ENCODE assay signal across 11 mouse cellular contexts in genomic region chr7:45455932-45456696, GRCm38 (mm10). TPM values are rescaled to one million over a fixed set of nuclear protein-coding genes. Genes with fewer than 3 reads are reported as not detected.
DNase-seq lines count a peak whose midpoint lies in the region; ATAC-seq and TF ChIP-seq lines count a peak whose summit lies in the region.
"Had no signal": no experiment of that assay in that cellular context is flagged by ENCODE, and none has a peak within 500 bp of the region (broad histone marks: within the 10 kb centered on the region; RNA-seq: fewer than 3 reads in every experiment).

No protein-coding gene starts in this region.

- no peak overlapping the region for H3K27ac ChIP-seq in embryonic fibroblast, embryonic 13.5 days (ENCODE audit: insufficient read depth, low read length)
- peak overlapping the region; percentile 35; the same call in 1 of the 2 replicates for H3K27ac ChIP-seq in stomach, embryonic 16.5 days (ENCODE audit: low read length)

- no peaks in the 10 kb centered on the region for H3K27me3 ChIP-seq in megakaryocyte, embryonic 14.5 days (replicated peaks)
- H3K27me3 ChIP-seq in stomach, embryonic 16.5 days (ENCODE audit: control insufficient read depth, insufficient read depth, low read length), result no peaks in the 10 kb centered on the region

- no peak for ATAC-seq in megakaryocyte, adult 5-6 weeks (ENCODE audit: poor library complexity, severe bottlenecking)
- no peak for ATAC-seq in stomach, embryonic 16.5 days (ENCODE audit: insufficient read depth, low FRiP score)

- H3K9ac ChIP-seq in stomach, embryonic 16.5 days (ENCODE audit: low read length), result no peak overlapping the region

- H3K4me3 ChIP-seq in megakaryocyte, embryonic 14.5 days (replicated peaks), result peak overlapping the region; percentile 92
- no peak overlapping the region for H3K4me3 ChIP-seq in embryonic fibroblast, embryonic 13.5 days (ENCODE audit: insufficient read depth, low read length)
- H3K4me3 ChIP-seq in stomach, embryonic 16.5 days (replicated peaks; ENCODE audit: low read length), result no peak overlapping the region

- H3K4me2 ChIP-seq in stomach, embryonic 16.5 days (ENCODE audit: low read depth, low read length), result no peak overlapping the region

- H3K36me3 ChIP-seq in megakaryocyte, embryonic 14.5 days (replicated peaks; ENCODE audit: low read length), result peaks cover 83% of the 10 kb centered on the region
- peaks cover 7% of the 10 kb centered on the region; the same call in 1 of the 2 replicates for H3K36me3 ChIP-seq in stomach, embryonic 16.5 days (ENCODE audit: control insufficient read depth, insufficient read depth, low read length)

- TF ChIP-seq CTCF in embryonic fibroblast, embryonic 13.5 days (IDR thresholded peaks at IDR 0.05; ENCODE audit: borderline replicate concordance, insufficient read depth, low read length), result no peak

- WGBS in stomach, embryonic 16.5 days, result 71% methylated on average over 13 of the region's 13 CpGs

- peaks cover 43% of the 10 kb centered on the region for H3K4me1 ChIP-seq in megakaryocyte, embryonic 14.5 days
- H3K4me1 ChIP-seq in embryonic fibroblast, embryonic 13.5 days (ENCODE audit: control insufficient read depth, insufficient read depth, low read length), result peaks cover 5% of the 10 kb centered on the region; the same call in 1 of the 2 replicates
- peaks cover 26% of the 10 kb centered on the region for H3K4me1 ChIP-seq in stomach, embryonic 16.5 days (ENCODE audit: control insufficient read depth, insufficient read depth, low read length)

- peak; percentile 2; the same call in 1 of the 2 replicates for TF ChIP-seq POLR2A in embryonic fibroblast, embryonic 13.5 days (IDR thresholded peaks at IDR 0.05; ENCODE audit: low read depth, low read length)

- peak; percentile 88 for DNase-seq in heart, adult 11 months
- no peak for DNase-seq in heart, adult 8-10 months (ENCODE audit: low spot score)
- DNase-seq in frontal cortex, postnatal 36 days (ENCODE audit: low spot score in 2 of 2), result no peak
- no peak for DNase-seq in cerebellum, adult 8-10 months
- DNase-seq: heart, adult 18-20 months had no signal

- H3K9me3 ChIP-seq in megakaryocyte, embryonic 14.5 days, result no peaks in the 10 kb centered on the region
- no peaks in the 10 kb centered on the region for H3K9me3 ChIP-seq in stomach, embryonic 16.5 days (replicated peaks; ENCODE audit: control insufficient read depth, low read length)
- H3K9me3 ChIP-seq: G1E had no signal

RNA-seq across cellular contexts. Expression of gene Ftl1, which starts 3.6 kb away (rescaled TPM):
- 100 to 1,000 TPM; 164 to 329 (median 254) TPM for total RNA-seq in heart, adult 8-10 months (2022)
- polyA plus RNA-seq in megakaryocyte, embryonic 14.5 days (2012; ENCODE audit: insufficient read depth, low replicate concordance), result 24,502 and 30,989 TPM in 2 replicates
- total RNA-seq in megakaryocyte, adult 5-6 weeks (2015), result 2,869 and 3,213 TPM in 2 replicates
- 1,589 and 1,786 TPM in 2 replicates for total RNA-seq in megakaryocyte, adult 5-6 weeks (2017)
- 3,506 and 4,699 TPM in 2 replicates for polyA plus RNA-seq in embryonic fibroblast, embryonic 13.5 days (2011; ENCODE audit: insufficient read length, low read depth, missing spikeins)
- 4,462 and 4,467 TPM in 2 replicates for polyA plus RNA-seq in stomach, embryonic 16.5 days (2015; fragmentation: Nextera tagmentation; extraction: Ambion mirVana)

RNA-seq across cellular contexts. Expression of gene Bax, which starts 10.6 kb away (rescaled TPM):
- total RNA-seq in heart, adult 8-10 months (2022), result 10 to 100 TPM; 24.3 to 26.9 (median 26.2) TPM
- 502 and 597 TPM in 2 replicates for polyA plus RNA-seq in megakaryocyte, embryonic 14.5 days (2012; ENCODE audit: insufficient read depth, low replicate concordance)
- 24.6 and 25.0 TPM in 2 replicates for total RNA-seq in megakaryocyte, adult 5-6 weeks (2015)
- total RNA-seq in megakaryocyte, adult 5-6 weeks (2017), result 31.8 and 37.4 TPM in 2 replicates
- 218 and 278 TPM in 2 replicates for polyA plus RNA-seq in embryonic fibroblast, embryonic 13.5 days (2011; ENCODE audit: insufficient read length, low read depth, missing spikeins)
- 116 and 142 TPM in 2 replicates for polyA plus RNA-seq in stomach, embryonic 16.5 days (2015; fragmentation: Nextera tagmentation; extraction: Ambion mirVana)

RNA-seq across cellular contexts. Expression of gene Ruvbl2, which starts 18.2 kb away (rescaled TPM):
- total RNA-seq in heart, adult 8-10 months (2022), result 10 to 100 TPM; 23.1 to 31.5 (median 26.8) TPM
- polyA plus RNA-seq in megakaryocyte, embryonic 14.5 days (2012; ENCODE audit: insufficient read depth, low replicate concordance), result 90.5 and 244 TPM in 2 replicates
- total RNA-seq in megakaryocyte, adult 5-6 weeks (2015), result 48.6 and 51.6 TPM in 2 replicates
- 52.9 and 60.2 TPM in 2 replicates for total RNA-seq in megakaryocyte, adult 5-6 weeks (2017)
- 67.9 and 74.6 TPM in 2 replicates for polyA plus RNA-seq in embryonic fibroblast, embryonic 13.5 days (2011; ENCODE audit: insufficient read length, low read depth, missing spikeins)
- polyA plus RNA-seq in stomach, embryonic 16.5 days (2015; fragmentation: Nextera tagmentation; extraction: Ambion mirVana), result 115 and 118 TPM in 2 replicates

RNA-seq across cellular contexts. Expression of gene Gys1, which starts 21.5 kb away (rescaled TPM):
- 100 to 1,000 TPM; 106 to 122 (median 112) TPM for total RNA-seq in heart, adult 8-10 months (2022)
- 33.8 and 44.5 TPM in 2 replicates for polyA plus RNA-seq in megakaryocyte, embryonic 14.5 days (2012; ENCODE audit: insufficient read depth, low replicate concordance)
- total RNA-seq in megakaryocyte, adult 5-6 weeks (2015), result 9.8 and 10.6 TPM in 2 replicates
- total RNA-seq in megakaryocyte, adult 5-6 weeks (2017), result 7.2 and 8.8 TPM in 2 replicates
- polyA plus RNA-seq in embryonic fibroblast, embryonic 13.5 days (2011; ENCODE audit: insufficient read length, low read depth, missing spikeins), result 47.6 and 58.2 TPM in 2 replicates
- 46.3 and 47.3 TPM in 2 replicates for polyA plus RNA-seq in stomach, embryonic 16.5 days (2015; fragmentation: Nextera tagmentation; extraction: Ambion mirVana)

RNA-seq across cellular contexts. Expression of gene Tulp2, which starts 25.6 kb away (rescaled TPM):
- not detected for total RNA-seq in heart, adult 8-10 months (2022)
- not detected in 2 replicates for polyA plus RNA-seq in megakaryocyte, embryonic 14.5 days (2012; ENCODE audit: insufficient read depth, low replicate concordance)
- total RNA-seq in megakaryocyte, adult 5-6 weeks (2015), result not detected in 2 replicates
- not detected in 2 replicates for total RNA-seq in megakaryocyte, adult 5-6 weeks (2017)
- not detected in 2 replicates for polyA plus RNA-seq in embryonic fibroblast, embryonic 13.5 days (2011; ENCODE audit: insufficient read length, low read depth, missing spikeins)
- polyA plus RNA-seq in stomach, embryonic 16.5 days (2015; fragmentation: Nextera tagmentation; extraction: Ambion mirVana), result 1.4 and 1.5 TPM in 2 replicates
- total RNA-seq: heart, adult 18-20 months; layer of hippocampus, adult 8-10 months had no signal
